Mouse (Mus musculus) ES-Bruce4 (cell line): Measurements from ENCODE around the gene Iqcf6.

Experiments
- CTCF ChIP-seq: IDR thresholded peaks from one replicate; pipeline ENCODE4 v1.8.1; 2011; ENCODE audit warnings: low read depth, low read length
- EP300 ChIP-seq: IDR thresholded peaks from 2 replicates; pipeline ENCODE4 v1.6.1; 2011; ENCODE audit warnings: low read depth, low read length; ENCODE audit not compliant: insufficient read depth

- no peak for TF ChIP-seq CTCF
- TF ChIP-seq EP300 = no peak
These were observed 36.8 kb downstream of the Iqcf6 start for GRCm38 (mm10) chr9:106663200-106663599.
